Mouse (Mus musculus) right cerebral cortex, postnatal 14 days (tissue): ENCODE results near the gene Ppfibp1.

Experiments used
- DNase-seq: peaks from one replicate; pipeline ENCODE4 v3.0.0; 2022

The Ppfibp1 gene

GRCm38 (mm10) chr6:146963396-146964150 is 75.3 kb downstream of the Ppfibp1 start:
- no peak for DNase-seq

DNA sequence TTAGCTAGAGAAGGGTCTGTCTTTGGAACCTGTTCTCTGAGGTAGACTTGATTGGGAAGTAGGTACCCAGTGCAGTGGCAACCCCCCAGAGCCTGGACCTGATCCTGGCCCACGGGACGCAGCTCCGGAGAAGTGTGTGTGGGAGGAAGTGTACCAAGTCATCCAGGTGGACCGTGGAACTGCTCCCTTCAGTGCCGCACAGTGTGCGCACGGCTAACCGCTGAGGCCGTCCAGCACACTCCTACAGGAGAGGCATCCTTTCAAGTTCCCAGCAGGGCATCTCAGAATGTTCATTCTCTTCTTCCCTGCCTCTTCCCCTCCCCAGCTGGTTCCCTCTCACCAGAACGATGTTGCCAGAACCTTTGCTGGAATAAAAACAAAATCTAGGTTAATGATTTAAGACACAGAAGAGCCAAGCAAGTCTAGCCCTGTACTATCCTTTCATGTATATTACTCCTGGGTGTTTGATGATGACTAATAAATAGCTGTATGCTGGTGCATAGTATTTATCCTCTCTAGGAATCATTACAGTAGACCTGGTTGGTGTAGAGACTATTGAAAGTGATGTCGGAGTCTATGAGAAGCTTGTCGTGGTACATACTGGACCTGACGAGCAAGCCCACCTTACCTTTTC is 77.0 kb downstream of the Ppfibp1 start:
- DNase-seq: no peak

GRCm38 (mm10) chr6:146966446-146967019 is 78.2 kb downstream of the Ppfibp1 start:
- no peak for DNase-seq

- DNase-seq: no peak
Observed at GRCm38 (mm10) chr6:146967836-146968235, 79.5 kb downstream of the Ppfibp1 start.

GRCm38 (mm10) chr6:146970811-146971210 is 82.5 kb downstream of the Ppfibp1 start:
- DNase-seq: no peak

- DNase-seq: no peak
Observed at GRCm38 (mm10) chr6:146971366-146971765, 83.1 kb downstream of the Ppfibp1 start.

- DNase-seq: no peak
Observed at GRCm38 (mm10) chr6:146972009-146972408, 83.7 kb downstream of the Ppfibp1 start.

GRCm38 (mm10) chr6:146972740-146973139 is 84.5 kb downstream of the Ppfibp1 start:
- no peak for DNase-seq

GRCm38 (mm10) chr6:146973406-146973805 is 85.1 kb downstream of the Ppfibp1 start:
- no peak for DNase-seq

- DNase-seq: no peak
Observed at GRCm38 (mm10) chr6:146973830-146974229, 85.5 kb downstream of the Ppfibp1 start.

DNA sequence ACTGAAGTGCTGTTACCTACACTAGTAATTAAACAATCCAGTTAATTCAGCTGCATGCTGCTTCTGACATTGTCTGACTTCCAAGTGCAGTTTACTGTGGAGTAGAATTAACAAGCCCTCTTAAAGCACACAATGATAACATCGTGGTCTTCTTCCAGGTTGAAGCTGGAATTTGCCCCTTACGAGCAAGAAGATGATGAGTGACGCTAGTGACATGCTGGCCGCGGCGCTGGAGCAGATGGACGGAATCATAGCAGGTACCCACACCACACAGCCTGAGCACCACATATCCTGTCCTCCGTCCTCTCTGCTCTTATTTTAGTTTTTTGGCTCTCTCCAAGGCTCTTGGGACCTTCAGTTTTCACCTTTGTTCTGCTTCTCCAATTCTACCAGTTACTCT is 88.2 kb downstream of the Ppfibp1 start:
- no peak for DNase-seq

DNA sequence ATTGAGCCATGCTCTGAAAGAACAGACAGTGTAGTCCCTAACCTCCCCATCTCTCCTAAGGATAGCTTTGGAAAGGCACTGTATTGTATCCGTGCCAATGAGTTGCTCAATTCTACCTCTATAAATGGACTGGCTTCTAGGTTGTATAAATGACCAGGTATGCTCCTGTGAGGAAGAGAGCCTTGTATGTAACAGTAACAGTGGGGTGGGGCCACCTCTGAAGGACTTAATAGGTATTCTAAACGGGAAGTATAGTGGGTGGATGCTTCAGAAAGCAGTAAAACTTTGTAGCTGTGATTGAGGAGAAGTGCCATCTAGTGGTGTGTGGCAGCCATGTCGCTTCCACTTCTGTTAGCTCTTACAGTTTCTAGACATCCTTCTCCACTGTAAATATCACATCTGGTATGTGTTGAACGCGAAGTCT is 90.4 kb downstream of the Ppfibp1 start:
- no peak for DNase-seq

- DNase-seq: no peak
Observed at GRCm38 (mm10) chr6:146979115-146979744, 90.9 kb downstream of the Ppfibp1 start.

DNA sequence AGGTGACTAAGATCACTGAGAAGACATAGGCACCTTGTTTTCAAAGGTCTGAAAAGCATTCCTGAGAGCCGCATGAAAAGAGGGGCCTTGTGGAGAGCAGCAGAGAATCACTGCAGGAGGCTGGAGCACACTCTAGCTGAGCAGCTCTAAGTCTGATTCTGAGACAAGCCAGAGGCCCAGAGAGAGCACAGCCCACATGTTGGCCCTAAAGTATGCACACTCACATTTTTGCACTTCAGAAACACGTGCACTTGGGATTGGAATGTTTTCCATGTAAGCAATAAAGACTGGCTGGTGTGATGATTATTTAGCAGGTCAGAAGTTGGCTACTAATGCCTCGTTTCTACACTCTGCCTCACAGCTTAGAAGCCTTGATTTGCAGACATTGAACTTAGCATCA is 91.7 kb downstream of the Ppfibp1 start:
- no peak for DNase-seq

DNA sequence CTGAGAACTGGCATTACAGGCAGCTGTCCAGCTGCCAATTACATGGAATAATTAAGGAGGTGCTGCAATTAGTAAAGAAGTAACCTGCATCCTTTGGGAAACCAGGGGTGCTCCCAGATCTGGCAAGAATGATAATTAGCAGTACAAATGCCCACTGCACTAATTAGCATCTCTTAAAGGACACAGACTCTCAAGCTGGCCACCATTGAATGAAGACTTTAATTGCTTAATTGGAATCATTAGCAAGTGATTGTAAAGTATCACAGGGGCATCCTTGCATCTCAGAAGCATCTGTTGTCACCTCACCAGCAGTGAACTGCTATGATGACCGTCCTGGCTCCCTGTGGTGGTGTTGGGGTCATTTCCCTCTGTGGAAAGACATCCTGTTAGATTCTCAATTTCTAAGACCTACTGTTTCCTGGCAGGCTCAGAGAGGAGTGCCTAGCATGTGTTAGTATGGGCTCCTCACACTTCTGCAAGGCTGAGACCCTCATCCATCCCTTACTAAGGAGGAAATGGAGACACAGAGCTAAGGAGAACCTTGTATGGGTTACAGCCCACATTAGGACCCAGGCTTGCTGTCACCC is 93.1 kb downstream of the Ppfibp1 start:
- DNase-seq: no peak

DNA sequence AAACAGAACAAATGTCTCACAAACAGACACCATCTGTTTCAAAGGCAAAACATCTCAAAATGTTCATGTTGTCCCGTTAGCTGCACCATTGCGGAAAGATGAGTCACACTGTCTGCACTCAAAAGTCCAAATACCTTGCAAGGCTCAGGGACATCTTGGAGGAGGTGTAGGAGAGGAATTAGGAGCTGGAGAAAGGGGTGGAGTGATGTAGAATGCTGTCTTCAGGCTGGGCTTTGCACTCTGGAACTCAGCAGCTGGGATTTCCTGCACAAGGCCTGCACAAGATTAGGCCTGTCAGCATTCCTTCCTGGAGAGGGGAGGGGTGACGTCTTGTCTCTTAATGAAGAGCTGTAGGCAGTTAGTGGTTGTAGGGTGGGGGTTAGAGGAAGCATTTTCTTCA is 96.3 kb downstream of the Ppfibp1 start:
- DNase-seq: no peak

DNA sequence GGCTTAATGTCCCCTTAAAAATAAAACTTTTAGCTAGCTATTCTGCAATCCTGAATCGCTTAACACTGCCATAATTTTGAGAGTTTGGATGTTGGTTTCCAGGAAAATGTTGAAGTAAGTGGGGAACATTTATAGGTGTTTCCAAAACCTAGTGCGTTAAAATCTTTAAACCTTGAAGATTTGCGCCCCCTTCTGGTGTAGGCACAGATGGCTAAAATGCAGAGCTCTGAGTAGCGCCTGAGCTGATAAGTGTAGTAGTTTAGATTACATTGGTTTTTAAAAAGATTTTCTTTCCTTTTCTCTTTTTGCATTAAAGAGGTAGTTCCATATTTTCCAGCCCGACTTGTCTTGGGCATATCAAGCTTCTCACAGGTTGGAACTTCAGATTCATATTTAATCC is 105.9 kb downstream of the Ppfibp1 start:
- peak; percentile 68 for DNase-seq

GRCm38 (mm10) chr6:146995391-146995790 is 107.1 kb downstream of the Ppfibp1 start:
- DNase-seq: no peak

DNA sequence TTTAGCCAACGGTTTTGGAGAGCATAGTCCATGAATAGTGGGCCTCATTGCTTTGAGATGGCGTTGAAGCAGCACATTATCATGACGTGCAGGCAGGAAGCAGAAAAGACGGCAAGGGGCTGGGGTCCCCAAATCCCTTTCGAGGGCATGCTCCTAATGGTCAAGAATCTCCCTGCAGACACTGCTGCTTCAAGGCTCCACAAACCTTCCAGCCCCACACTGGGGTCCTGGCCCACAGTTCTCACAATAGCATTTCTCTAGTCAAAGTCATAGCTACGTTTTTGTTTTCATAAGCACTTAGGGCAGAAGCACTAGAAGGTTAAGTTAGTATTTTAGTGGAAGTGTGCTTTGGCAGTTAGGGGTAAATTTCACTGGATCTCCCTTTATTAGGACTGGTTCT is 107.6 kb downstream of the Ppfibp1 start:
- DNase-seq: no peak

DNA sequence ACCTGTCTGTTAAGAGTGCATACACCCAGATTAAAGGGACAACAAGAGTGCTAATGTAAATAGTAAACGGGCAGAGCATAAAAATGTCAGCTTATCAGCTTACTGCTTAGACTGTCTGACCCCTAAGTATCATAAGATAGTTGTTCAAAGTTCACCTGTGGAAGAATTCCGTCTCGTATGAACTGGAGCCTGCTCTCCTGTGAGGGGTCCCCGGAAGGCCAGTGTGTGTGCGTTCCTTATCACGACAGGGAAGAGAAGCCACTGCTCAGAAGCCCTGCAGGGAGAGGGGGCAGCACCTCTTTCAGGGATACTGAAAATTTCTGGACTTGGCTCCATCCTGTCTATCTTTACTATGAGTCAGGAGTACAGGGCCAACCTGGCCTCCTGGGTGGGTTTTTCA is 108.7 kb downstream of the Ppfibp1 start:
- DNase-seq: no peak

DNA sequence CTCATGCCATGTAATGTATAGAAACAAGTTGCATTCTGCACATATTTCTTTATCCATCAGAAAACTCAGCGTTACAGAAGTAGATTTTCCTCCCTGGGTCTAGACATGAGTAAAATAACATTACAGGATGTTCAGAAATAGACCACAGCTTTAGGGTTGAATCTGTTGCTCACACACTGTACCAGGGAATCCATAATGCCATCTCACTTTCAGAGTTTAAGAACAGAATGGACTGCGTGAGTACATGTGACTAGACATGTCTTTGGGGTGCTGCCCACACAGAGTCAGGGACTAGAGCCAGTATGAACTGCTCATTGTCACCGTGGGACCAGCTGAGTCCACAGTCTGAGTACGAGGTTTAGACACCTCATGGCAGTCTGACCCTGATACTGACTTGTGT is 110.4 kb downstream of the Ppfibp1 start:
- DNase-seq: no peak

GRCm38 (mm10) chr6:146999302-146999701 is 111.0 kb downstream of the Ppfibp1 start:
- no peak for DNase-seq

DNA sequence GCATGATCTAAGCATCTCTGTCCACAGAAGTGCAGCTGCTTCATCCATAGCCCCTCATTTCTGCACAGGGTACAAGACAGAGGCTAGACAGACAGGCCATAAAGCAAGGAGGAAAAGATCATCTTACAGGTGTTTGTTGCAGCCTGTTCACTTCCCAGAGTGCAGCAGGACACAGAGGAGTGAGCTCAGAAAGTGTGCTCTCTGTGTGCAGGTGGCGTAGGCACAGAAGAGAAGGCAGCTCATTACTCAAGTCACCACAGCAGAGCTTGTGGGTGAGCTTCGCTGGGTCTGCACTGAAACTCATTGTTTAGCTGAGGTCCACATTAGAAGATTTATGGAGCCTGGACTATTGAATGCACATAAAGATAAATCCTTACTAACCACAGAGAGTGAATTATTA is 111.5 kb downstream of the Ppfibp1 start:
- DNase-seq: no peak
